Mouse (Mus musculus) intestine, embryonic 14.5 days (tissue): Measurements from ENCODE around the gene Rab4b. TPM values are rescaled to one million over a fixed set of nuclear protein-coding genes. Genes with fewer than 3 reads are reported as not detected.
A peak's percentile ranks its signal among the peaks of the same experiment; 100 is the strongest.

Source experiments
- ATAC-seq: fragments of 200-750 bp; cut with Nextera tagmentation; replicated peaks from 2 replicates; pipeline ENCODE4 v1.8.0; 2017; ENCODE audit warnings: low read depth, moderate number of reproducible peaks, moderate TSS enrichment, moderate library complexity; ENCODE audit not compliant: low FRiP score, low TSS enrichment
- DNase-seq: peaks from one replicate; pipeline ENCODE4 v3.0.0-alpha.2; 2018; ENCODE audit warnings: low spot score
- H3K27ac ChIP-seq: fragments of 300-500 bp; sonication (generic); 2 replicates; pipeline ENCODE4 v1.5.1; 2014; ENCODE audit warnings: low read depth, mild to moderate bottlenecking, control low read depth
- H3K27me3 ChIP-seq: fragments of 300-500 bp; sonication (generic); replicated peaks from 2 replicates; pipeline ENCODE4 v1.6.1; 2014; ENCODE audit warnings: low read length, control low read depth; ENCODE audit not compliant: control insufficient read depth, insufficient read depth
- H3K36me3 ChIP-seq: fragments of 300-500 bp; sonication (generic); 2 replicates; pipeline ENCODE4 v1.6.1; 2014; ENCODE audit warnings: low read length, control low read depth; ENCODE audit not compliant: control insufficient read depth, insufficient read depth
- H3K4me1 ChIP-seq: fragments of 300-500 bp; sonication (generic); replicated peaks from 2 replicates; pipeline ENCODE4 v1.6.1; 2014; ENCODE audit warnings: low read length, control low read depth, mixed read lengths; ENCODE audit not compliant: control insufficient read depth, insufficient read depth
- H3K4me2 ChIP-seq: fragments of 300-500 bp; sonication (generic); 2 replicates; pipeline ENCODE4 v1.6.1; 2014; ENCODE audit warnings: low read length
- H3K4me3 ChIP-seq: fragments of 300-500 bp; sonication (generic); 2 replicates; pipeline ENCODE4 v1.5.1; 2014; ENCODE audit warnings: low read depth, low read length, control low read depth, mixed read lengths
- H3K9ac ChIP-seq: fragments of 300-500 bp; sonication (generic); 2 replicates; pipeline ENCODE4 v1.6.1; 2014; ENCODE audit warnings: mild to moderate bottlenecking, low read length
- H3K9me3 ChIP-seq: fragments of 300-500 bp; sonication (generic); 2 replicates; pipeline ENCODE4 v1.6.1; 2016; ENCODE audit warnings: low read length, control low read depth; ENCODE audit not compliant: control insufficient read depth
- WGBS: fragments of 180-500 bp; shearing (Covaris S2); extraction: QIAGEN DNeasy Blood & Tissue Kit; methylation state at CpG from one replicate; pipeline ENCODE4 v1.1.7; 2014; 5-methylcytosine and 5-hydroxymethylcytosine counted together
- polyA plus RNA-seq: library from polyadenylated mRNA; unstranded; fragments of >200 nt; fragmentation: Nextera tagmentation; extraction: Ambion mirVana; gene quantifications from 2 replicates; pipeline ENCODE4 v1.2.1, GENCODE M21; 2014

Gene Rab4b
- polyA plus RNA-seq, 1 experiment from 2014 or later = 59.8 TPM

- DNase-seq (no peak), ATAC-seq (no peak)
- Histone ChIP-seq H3K4me3 (no peak overlapping the region), H3K9ac (no peak overlapping the region), H3K4me1 (peaks cover 6% of the 10 kb centered on the region; the same call in 1 of the 2 replicates), H3K36me3 (no peaks in the 10 kb centered on the region), H3K9me3 (no peaks in the 10 kb centered on the region), H3K4me2 (no peak overlapping the region), H3K27ac (no peak overlapping the region), H3K27me3 (no peaks in the 10 kb centered on the region)
- WGBS = 61% methylated on average over 2 of the region's 2 CpGs
These were observed 47.3 kb downstream of the Rab4b start for GRCm38 (mm10) chr7:27131387-27131786.

GRCm38 (mm10) chr7:27130521-27131370 is 48.0 kb downstream of the Rab4b start:
- 86% methylated on average over 22 of the region's 22 CpGs for WGBS
- no peak overlapping the region for H3K4me3 ChIP-seq
- no peaks in the 10 kb centered on the region for H3K36me3 ChIP-seq
- no peak overlapping the region for H3K27ac ChIP-seq
- peaks cover 6% of the 10 kb centered on the region; the same call in 1 of the 2 replicates for H3K4me1 ChIP-seq
- no peaks in the 10 kb centered on the region for H3K9me3 ChIP-seq
- no peak for DNase-seq
- no peaks in the 10 kb centered on the region for H3K27me3 ChIP-seq
- no peak overlapping the region for H3K4me2 ChIP-seq
- ATAC-seq = no peak
- no peak overlapping the region for H3K9ac ChIP-seq

- WGBS = 88% methylated on average over 12 of the region's 12 CpGs
- Histone ChIP-seq H3K4me3 (no peak overlapping the region), H3K27me3 (no peaks in the 10 kb centered on the region), H3K4me2 (no peak overlapping the region), H3K9me3 (no peaks in the 10 kb centered on the region), H3K4me1 (peaks cover 6% of the 10 kb centered on the region; the same call in 1 of the 2 replicates), H3K27ac (no peak overlapping the region), H3K36me3 (no peaks in the 10 kb centered on the region), H3K9ac (no peak overlapping the region)
- DNase-seq (no peak), ATAC-seq (no peak)
These were observed 48.9 kb downstream of the Rab4b start for GRCm38 (mm10) chr7:27129811-27130210.

GRCm38 (mm10) chr7:27128946-27129345 is 49.8 kb downstream of the Rab4b start:
- DNase-seq (no peak), ATAC-seq (no peak)
- no peak overlapping the region for H3K27ac ChIP-seq
- H3K9me3 ChIP-seq = no peaks in the 10 kb centered on the region
- no peak overlapping the region for H3K9ac ChIP-seq
- peaks cover 6% of the 10 kb centered on the region; the same call in 1 of the 2 replicates for H3K4me1 ChIP-seq
- H3K4me2 ChIP-seq = no peak overlapping the region
- H3K4me3 ChIP-seq = no peak overlapping the region
- H3K27me3 ChIP-seq = no peaks in the 10 kb centered on the region
- 61% methylated on average over 13 of the region's 13 CpGs for WGBS
- H3K36me3 ChIP-seq = no peaks in the 10 kb centered on the region

- Histone ChIP-seq H3K4me3 (no peak overlapping the region), H3K4me1 (peaks cover 4% of the 10 kb centered on the region; the same call in 1 of the 2 replicates), H3K9me3 (no peaks in the 10 kb centered on the region), H3K36me3 (no peaks in the 10 kb centered on the region), H3K9ac (no peak overlapping the region), H3K27ac (no peak overlapping the region), H3K4me2 (no peak overlapping the region), H3K27me3 (no peaks in the 10 kb centered on the region)
- 0 out of 2 replicates have a peak, but pooled peaks have one; percentile 22 for ATAC-seq
- 51% methylated on average over 3 of the region's 3 CpGs for WGBS
- DNase-seq = no peak
These were observed 50.5 kb downstream of the Rab4b start for GRCm38 (mm10) chr7:27128162-27128561.

- 81% methylated on average over 4 of the region's 4 CpGs for WGBS
- Histone ChIP-seq H3K36me3 (no peaks in the 10 kb centered on the region), H3K27ac (no peak overlapping the region), H3K4me2 (no peak overlapping the region), H3K4me3 (no peak overlapping the region), H3K27me3 (no peaks in the 10 kb centered on the region), H3K4me1 (no peaks in the 10 kb centered on the region), H3K9me3 (no peaks in the 10 kb centered on the region), H3K9ac (no peak overlapping the region)
- ATAC-seq (no peak), DNase-seq (no peak)
These were observed 53.7 kb downstream of the Rab4b start for GRCm38 (mm10) chr7:27124969-27125368.

GRCm38 (mm10) chr7:27124305-27124832 is 54.3 kb downstream of the Rab4b start:
- DNase-seq (no peak), ATAC-seq (no peak)
- H3K27me3 ChIP-seq = no peaks in the 10 kb centered on the region
- H3K27ac ChIP-seq = no peak overlapping the region
- no peak overlapping the region for H3K4me2 ChIP-seq
- no peak overlapping the region for H3K4me3 ChIP-seq
- H3K36me3 ChIP-seq = no peaks in the 10 kb centered on the region
- no peak overlapping the region for H3K9ac ChIP-seq
- no peaks in the 10 kb centered on the region for H3K9me3 ChIP-seq
- WGBS = 72% methylated on average over 5 of the region's 5 CpGs
- no peaks in the 10 kb centered on the region for H3K4me1 ChIP-seq

- Histone ChIP-seq H3K27me3 (no peaks in the 10 kb centered on the region), H3K4me3 (no peak within 1 kb of the TSS), H3K9me3 (no peaks in the 10 kb centered on the region), H3K4me2 (no peak within 1 kb of the TSS), H3K36me3 (no peaks in the 10 kb centered on the region), H3K9ac (no peak within 1 kb of the TSS), H3K4me1 (no peaks in the 10 kb centered on the region), H3K27ac (no peak within 1 kb of the TSS)
- no peak for ATAC-seq
- DNase-seq = no peak
These were observed 59.0 kb downstream of the Rab4b start, which contains the start of gene Cyp2f2 for GRCm38 (mm10) chr7:27119676-27120075. TSS of gene Cyp2f2 (plus strand) at chr7:27119909.
